Mouse (Mus musculus) heart, postnatal 14 days (tissue): Measurements from ENCODE around the gene Pdia5. TPM values are rescaled to one million over a fixed set of nuclear protein-coding genes. Genes with fewer than 3 reads are reported as not detected.

Experiments
- DNase-seq, 2 experiments: peaks; one replicate each; pipeline ENCODE4 v3.0.0; 2021 to 2022
- intact Hi-C: fragments of 180-260 bp; cut with DNase I; formaldehyde crosslinking; loops from one replicate; pipeline ENCODE4 v1.15.1; 2025
- long read RNA-seq, 2 experiments: library from polyadenylated mRNA; stranded (forward); transcript quantifications; one replicate each; pipeline ENCODE4 v2.0.0; 2021
- total RNA-seq, 2 experiments: library from RNA; stranded (reverse); gene quantifications; 2 replicates each; pipeline ENCODE4 v1.2.3; 2021

Pdia5 gene
- 1 to 10 TPM; 6.1 to 7.5 TPM for total RNA-seq
- long read RNA-seq, experiment 1, transcript Pdia5-201 (17 exons, 1,809 nt) = major isoform, 19 of 19 reads
- long read RNA-seq, experiment 1, partial matches to known transcripts = 0 of 19 reads
- long read RNA-seq, experiment 1, other reads (novel, unspliced or antisense) = 0 of 19 reads
- long read RNA-seq, experiment 2, transcript Pdia5-201 (17 exons, 1,809 nt) = major isoform, 7 of 8 reads
- long read RNA-seq, experiment 2, partial matches to known transcripts = 1 of 8 reads
- long read RNA-seq, experiment 2, other reads (novel, unspliced or antisense) = 0 of 8 reads

GRCm38 (mm10) chr16:35490231-35491070, at the start of gene Pdia5:
Gene Pdia5 (minus strand): TSS chr16:35490873.
- intact Hi-C loops = loop anchor here (5.0 kb wide), 1 partner anchor 128 kb away; the partner anchor contains the start of gene Sec22a
- DNase-seq = peak; percentile 90 to 91

DNA sequence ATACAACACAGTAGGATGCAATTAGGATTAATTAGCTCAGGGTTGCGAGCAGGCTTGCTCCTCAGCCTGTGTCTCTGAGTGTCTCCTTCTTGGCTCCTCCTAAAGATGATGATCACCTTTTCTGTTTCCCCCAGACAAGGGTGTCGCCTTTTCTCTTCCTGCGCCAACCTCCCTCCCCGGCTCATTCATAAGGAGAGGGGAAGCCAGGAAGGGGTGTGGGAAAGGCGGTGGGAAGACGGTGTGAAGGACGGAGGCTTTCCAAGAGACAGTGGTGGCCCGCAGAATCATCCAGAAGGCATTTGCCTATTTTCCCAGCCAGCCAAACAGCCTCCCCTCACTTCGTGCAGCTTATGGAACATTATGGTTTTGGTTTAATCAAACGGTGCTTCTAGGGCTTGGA, 48.4 kb upstream of the Pdia5 start:
- no peak for DNase-seq
- intact Hi-C loops = loop anchor here (5.0 kb wide), 1 partner anchor 278 kb away; no protein-coding TSS in a partner anchor

DNA sequence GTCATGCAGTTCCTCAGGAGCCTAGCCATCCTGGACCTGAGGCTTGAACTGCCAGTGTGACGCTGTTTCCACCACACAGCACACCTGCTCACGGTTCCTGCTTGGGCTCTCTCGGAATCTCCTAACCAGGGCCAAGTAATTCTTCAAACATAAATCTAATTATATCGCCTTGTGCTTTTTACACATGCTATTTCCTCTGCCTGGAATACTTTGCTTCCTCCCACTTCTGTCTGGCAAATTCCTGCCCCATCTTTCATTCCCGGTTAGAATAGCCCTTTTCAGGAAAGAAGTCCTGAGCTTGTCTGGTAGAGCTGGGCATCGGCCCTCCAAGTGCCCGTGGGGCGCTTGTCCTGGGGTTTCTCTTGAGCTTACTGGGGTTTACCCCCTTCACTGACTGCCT, 47.0 kb upstream of the Pdia5 start:
- intact Hi-C loops = loop anchor here (5.0 kb wide), 1 partner anchor 280 kb away; no protein-coding TSS in a partner anchor
- no peak for DNase-seq

DNA sequence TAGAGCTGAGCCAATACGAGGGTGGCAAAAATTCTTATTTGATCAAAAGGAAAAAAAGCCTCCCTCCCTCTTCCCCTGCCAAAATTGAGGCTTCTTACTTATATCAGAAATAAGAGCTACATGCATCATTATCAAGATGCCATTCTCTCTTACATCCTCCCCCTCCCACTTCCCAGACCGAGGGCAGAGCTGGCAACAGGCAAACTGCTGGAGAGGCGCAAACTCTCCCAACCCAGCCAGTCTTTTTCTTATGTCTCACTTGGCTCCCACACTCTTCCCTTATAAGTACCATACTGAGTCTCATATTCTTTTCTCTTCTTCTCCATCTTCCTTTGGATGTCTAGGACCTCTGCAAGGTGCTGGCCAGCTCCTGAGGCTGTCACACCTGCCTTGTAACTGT, 44.0 kb upstream of the Pdia5 start:
- intact Hi-C loops = loop anchor here (5.0 kb wide), 1 partner anchor 283 kb away; no protein-coding TSS in a partner anchor
- no peak for DNase-seq

DNA sequence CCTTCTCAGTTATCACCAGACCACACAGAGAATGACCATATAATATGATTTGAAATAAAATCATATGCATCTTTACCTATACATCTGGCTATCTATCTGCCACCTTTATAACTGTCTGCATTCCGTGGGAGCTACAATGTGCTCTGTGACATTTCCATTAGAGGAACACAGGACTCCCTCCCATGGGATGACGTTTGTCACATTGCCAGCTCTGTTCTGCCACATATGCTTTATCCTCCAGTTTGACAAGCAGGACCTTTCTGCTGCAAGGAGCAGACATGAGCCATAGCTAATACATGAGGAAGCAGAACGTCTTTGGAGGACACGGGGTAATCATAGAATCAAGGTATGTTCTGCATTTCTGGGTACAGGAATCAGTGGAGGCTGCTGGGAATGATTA, 33.5 kb upstream of the Pdia5 start:
- DNase-seq = no peak

GRCm38 (mm10) chr16:35519245-35519644, 28.6 kb upstream of the Pdia5 start:
- intact Hi-C loops = no loop called here
- DNase-seq = no peak

More for the DNA sequence above, 33.5 kb upstream of the Pdia5 start:
- intact Hi-C loops = no loop called here

- intact Hi-C loops = no loop called here
- DNase-seq = peak in 1 of 2 experiments; percentile 15
Measured at GRCm38 (mm10) chr16:35517976-35518951, 27.6 kb upstream of the Pdia5 start.

DNA sequence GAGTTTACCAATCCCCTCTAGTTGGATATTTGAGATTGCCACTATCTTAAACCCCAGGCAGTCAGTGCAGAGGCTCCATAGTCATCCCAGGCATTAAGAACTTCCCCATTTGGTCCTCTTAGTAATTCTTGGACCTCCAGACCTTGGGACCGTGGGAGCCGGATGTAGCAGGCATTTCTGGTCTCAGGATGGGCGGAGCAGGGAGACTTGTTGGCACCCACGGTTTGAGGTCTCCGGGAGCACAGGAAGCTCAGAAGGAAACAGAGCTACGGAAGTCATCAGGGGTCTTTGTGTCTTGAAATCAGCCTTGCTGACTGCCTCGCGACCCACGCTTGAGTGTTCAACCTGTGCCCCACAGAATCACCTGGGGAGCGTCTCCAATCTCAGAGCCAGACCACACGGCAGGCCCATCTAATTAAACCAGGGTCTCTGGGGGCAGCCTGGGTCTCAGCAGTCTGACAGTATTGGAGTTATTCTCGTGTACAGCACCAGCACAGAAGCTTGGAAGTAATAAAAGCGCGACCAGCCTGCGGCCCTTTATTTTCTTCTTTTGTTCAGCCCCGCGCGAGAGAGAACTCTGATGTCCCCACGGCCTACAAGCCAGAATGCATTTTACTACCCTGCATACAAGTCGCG, 25.4 kb upstream of the Pdia5 start:
- no peak for DNase-seq
- intact Hi-C loops = no loop called here

- intact Hi-C loops = no loop called here
- DNase-seq = no peak
Measured at GRCm38 (mm10) chr16:35509331-35510070, 18.8 kb upstream of the Pdia5 start.

- intact Hi-C loops = no loop called here
- DNase-seq = no peak
Measured at GRCm38 (mm10) chr16:35508581-35508980, 17.9 kb upstream of the Pdia5 start.

DNA sequence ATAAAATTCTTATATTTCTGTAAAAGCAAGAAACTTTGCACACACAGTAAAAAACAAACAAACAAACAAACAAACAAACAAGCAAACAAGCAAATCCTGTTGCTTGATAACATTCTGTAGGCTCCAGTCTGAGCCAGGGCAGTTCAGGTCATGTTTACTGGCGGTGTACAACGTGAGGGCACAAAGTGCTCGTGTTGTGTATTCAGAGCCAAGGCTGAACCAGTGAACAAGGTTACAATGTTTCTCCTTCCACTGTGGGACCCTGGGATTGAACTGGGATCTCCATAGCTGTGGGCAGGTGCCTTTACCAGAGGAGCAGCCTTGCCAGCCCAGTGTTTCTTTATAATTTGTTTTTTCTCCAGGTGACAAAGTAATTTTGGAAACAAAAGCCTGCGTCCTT, 15.1 kb upstream of the Pdia5 start:
- no peak for DNase-seq
- intact Hi-C loops = no loop called here

- DNase-seq = no peak
- intact Hi-C loops = no loop called here
Measured at GRCm38 (mm10) chr16:35504266-35504665, 13.6 kb upstream of the Pdia5 start.

GRCm38 (mm10) chr16:35502456-35502855, 11.8 kb upstream of the Pdia5 start:
- intact Hi-C loops = no loop called here
- no peak for DNase-seq

GRCm38 (mm10) chr16:35501106-35501760, 10.6 kb upstream of the Pdia5 start:
- no peak for DNase-seq
- intact Hi-C loops = no loop called here

DNA sequence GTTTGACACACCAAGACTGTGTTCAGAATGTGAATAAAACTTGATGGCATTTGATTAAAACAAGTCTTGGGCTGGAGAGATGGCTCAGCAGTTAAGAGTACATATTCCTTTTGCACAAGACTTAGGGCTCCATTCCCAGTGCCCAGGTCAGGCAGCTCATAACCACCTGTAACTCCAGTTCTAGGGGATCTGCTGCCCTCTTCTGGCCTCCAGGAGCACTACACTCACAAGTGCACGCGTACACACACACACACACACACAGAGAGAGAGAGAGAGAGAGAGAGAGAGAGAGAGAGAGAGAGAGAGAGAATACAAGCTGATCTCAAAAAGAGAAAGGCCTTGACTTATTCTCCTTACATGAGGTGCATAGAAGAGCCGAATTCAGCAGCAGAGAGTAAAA, 9.7 kb upstream of the Pdia5 start:
- no peak for DNase-seq
- intact Hi-C loops = no loop called here

- intact Hi-C loops = loop anchor here (5.0 kb wide), 1 partner anchor 127 kb away; the partner anchor contains the start of gene Sec22a
- DNase-seq = no peak
Measured at GRCm38 (mm10) chr16:35489793-35490192, 880 bp downstream of the Pdia5 start.

GRCm38 (mm10) chr16:35489066-35489718, 1.5 kb downstream of the Pdia5 start:
- intact Hi-C loops = no loop called here
- DNase-seq = no peak

- intact Hi-C loops = no loop called here
- DNase-seq = no peak
Measured at GRCm38 (mm10) chr16:35487776-35488175, 2.9 kb downstream of the Pdia5 start.
